8 mouse cellular contexts compared by ENCODE assay signal in genomic region chr14:52810275-52811127, GRCm38 (mm10).
DNase-seq lines count a peak whose midpoint lies in the region; ATAC-seq lines count a peak whose summit lies in the region.

No protein-coding gene starts in this region.

- 0 out of 2 replicates have a peak, but pooled peaks have one; percentile 60 for ATAC-seq in erythroblast, adult 5-6 weeks (replicated peaks; ENCODE audit: low FRiP score, poor library complexity, severe bottlenecking)

- DNase-seq in adrenal gland, adult 2 months, result peak; percentile 54
- peak; percentile 4 to 35 for DNase-seq in heart, adult 18-20 months
- peak; percentile 35 for DNase-seq in kidney, adult 18-20 months
- peak; percentile 10 for DNase-seq in layer of hippocampus, postnatal 36 days
- peak; percentile 69 for DNase-seq in lung, postnatal 36 days
- DNase-seq in right cerebral cortex, adult 2 months (ENCODE audit: low spot score in 2 of 2), result peak; percentile 76
- DNase-seq in thymus, postnatal 14 days, result peak; percentile 86

Comparison
In these comparisons a context has a peak if more than half of its experiments do, and no peak if none do; other contexts are left out.
1. Peak in every context shown above with its lines: DNase-seq and ATAC-seq.
2. DNase-seq: peak in every context shown above with its lines; median percentile 86 in thymus, postnatal 14 days; 76 in right cerebral cortex, adult 2 months; 69 in lung, postnatal 36 days; 54 in adrenal gland, adult 2 months; 35 in kidney, adult 18-20 months; 20 in heart, adult 18-20 months; 10 in layer of hippocampus, postnatal 36 days.